In the genomic region with DNA sequence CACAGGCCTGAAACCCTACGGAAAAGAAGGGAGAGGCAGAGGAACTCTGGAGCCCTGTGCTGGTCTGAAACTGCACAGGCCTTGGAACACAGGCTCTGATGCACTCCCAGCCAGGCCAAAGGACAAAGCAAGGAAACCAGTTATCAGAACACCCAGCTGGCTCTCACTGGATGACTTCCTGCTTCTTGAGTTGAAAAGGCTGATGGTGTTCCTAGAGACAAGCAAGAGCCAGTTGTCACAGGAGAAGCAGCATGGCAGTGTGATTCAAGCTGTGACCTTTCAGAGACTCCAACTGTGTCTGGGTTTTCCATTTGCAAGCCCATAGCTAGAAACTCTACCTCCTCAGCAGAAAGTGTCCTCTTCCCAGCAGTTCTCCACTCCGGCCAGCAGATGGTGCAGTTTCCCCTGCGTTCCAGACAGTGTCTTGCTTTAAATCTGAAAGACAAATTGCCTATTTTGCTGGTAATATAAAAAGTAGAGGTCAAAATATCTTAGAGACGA, we compare ENCODE assay signal across 8 mouse cellular contexts.
DNase-seq lines count a peak whose midpoint lies in the region; ATAC-seq and TF ChIP-seq lines count a peak whose summit lies in the region.

No protein-coding gene starts in this region.

- H3K4me2 ChIP-seq in midbrain, embryonic 13.5 days (replicated peaks), result no peak overlapping the region

- no peak overlapping the region for H3K9ac ChIP-seq in midbrain, embryonic 13.5 days (replicated peaks)

- TF ChIP-seq CTCF in left cerebral cortex, adult 2 months (IDR thresholded peaks at IDR 0.05), result peak; percentile 96

- no peak overlapping the region for H3K27ac ChIP-seq in left cerebral cortex, adult 2 months
- no peak overlapping the region for H3K27ac ChIP-seq in midbrain, embryonic 13.5 days

- intact Hi-C loops in gastrocnemius, postnatal 14 days (cut with DNase I; ENCODE audit: low total_unique reads), result no loop called here
- intact Hi-C loops in left cerebral cortex, adult 2 months (cut with DNase I), result loop anchor here (5.0 to 10.0 kb wide), 6 partner anchors 249 to 831 kb away; no protein-coding TSS in a partner anchor

- H3K4me1 ChIP-seq in midbrain, embryonic 13.5 days (replicated peaks), result no peaks in the 10 kb centered on the region

- H3K27me3 ChIP-seq in midbrain, embryonic 13.5 days, result no peaks in the 10 kb centered on the region

- H3K36me3 ChIP-seq in midbrain, embryonic 13.5 days, result no peaks in the 10 kb centered on the region

- DNase-seq in cerebellum, adult 11 months, result peak; percentile 25
- DNase-seq in cerebellum, postnatal 4 days (ENCODE audit: low spot score in 2 of 2), result peak; percentile 69 to 80
- DNase-seq in gastrocnemius, postnatal 14 days, result peak; percentile 77
- peak; percentile 41 for DNase-seq in hindlimb bud, embryonic 11.5 days (ENCODE audit: extremely low spot score, low read depth, low spot score)
- DNase-seq in left cerebral cortex, adult 2 months (ENCODE audit: extremely low spot score in 1 of 2, low spot score in 2 of 2), result peak; percentile 80 to 85
- DNase-seq in spleen, postnatal 4 days (ENCODE audit: low spot score in 2 of 2), result peak; percentile 33 to 74

- WGBS in midbrain, embryonic 13.5 days, result 20% methylated on average over 4 of the region's 4 CpGs

- no peak overlapping the region for H3K4me3 ChIP-seq in left cerebral cortex, adult 2 months
- no peak overlapping the region for H3K4me3 ChIP-seq in midbrain, embryonic 13.5 days (replicated peaks)

- no peaks in the 10 kb centered on the region for H3K9me3 ChIP-seq in midbrain, embryonic 13.5 days

- no peak; the same call in 1 of the 2 replicates for ATAC-seq in cerebellum, adult (ENCODE audit: insufficient number of reproducible peaks, low FRiP score, low TSS enrichment)
- peak; percentile 58 for ATAC-seq in midbrain, embryonic 13.5 days

Comparison
In these comparisons a context has a peak if more than half of its experiments do, and no peak if none do; other contexts are left out.
1. DNase-seq: peak in every context shown above with its lines; median percentile 82 in left cerebral cortex, adult 2 months; 77 in gastrocnemius, postnatal 14 days; 74 in cerebellum, postnatal 4 days; 54 in spleen, postnatal 4 days; 41 in hindlimb bud, embryonic 11.5 days; 25 in cerebellum, adult 11 months.